Mouse (Mus musculus): ENCODE results near the gene Prkcd. TPM values are rescaled to one million over a fixed set of nuclear protein-coding genes. Genes with fewer than 3 reads are reported as not detected.
A peak's percentile ranks its signal among the peaks of the same experiment; 100 is the strongest.

Gene Prkcd
- polyA plus RNA-seq, 1 experiment, result 32.1 TPM

GRCm38 (mm10) chr14:30568016-30568415, 58.0 kb downstream of the Prkcd start:
- TF ChIP-seq FLI1 (IDR thresholded peaks at IDR 0.05; ENCODE audit: low read length), result no peak
- no peak for TF ChIP-seq GATA1 (IDR thresholded peaks at IDR 0.05; ENCODE audit: borderline replicate concordance, low read length)
- H3K36me3 ChIP-seq (replicated peaks; ENCODE audit: low read length), result peaks cover 98% of the 10 kb centered on the region

DNA sequence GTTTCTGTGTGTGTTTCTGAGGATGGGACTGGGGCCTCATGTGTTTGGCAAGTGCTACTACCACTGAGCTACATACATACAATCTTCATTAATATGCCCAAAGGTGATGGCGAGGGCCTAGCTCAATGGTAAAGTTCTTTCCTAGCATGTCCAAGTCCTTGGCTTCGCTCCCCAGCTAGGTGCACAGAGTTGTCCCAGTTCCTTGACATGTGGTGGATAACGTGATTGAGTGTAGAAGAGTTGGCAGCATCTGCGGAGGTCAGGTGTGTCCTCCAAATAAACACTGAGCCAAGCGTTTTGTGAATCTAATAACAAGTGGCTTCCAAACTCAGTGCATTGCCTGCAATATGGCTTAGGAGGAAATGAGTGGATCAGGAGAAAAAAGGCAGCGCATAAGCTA, 59.7 kb downstream of the Prkcd start:
- no peak overlapping the region for H3K4me3 ChIP-seq (replicated peaks)
- TF ChIP-seq GATA1 (IDR thresholded peaks at IDR 0.05; ENCODE audit: borderline replicate concordance, low read length) (no peak), FLI1 (IDR thresholded peaks at IDR 0.05; ENCODE audit: low read length) (no peak)
- peaks cover 65% of the 10 kb centered on the region for H3K4me1 ChIP-seq
- H3K36me3 ChIP-seq (replicated peaks; ENCODE audit: low read length), result peaks cover 94% of the 10 kb centered on the region
- H3K27me3 ChIP-seq (replicated peaks), result no peaks in the 10 kb centered on the region
- H3K9me3 ChIP-seq, result no peaks in the 10 kb centered on the region

More at GRCm38 (mm10) chr14:30568016-30568415, 58.0 kb downstream of the Prkcd start:
- H3K27me3 ChIP-seq (replicated peaks), result no peaks in the 10 kb centered on the region
- H3K9me3 ChIP-seq, result no peaks in the 10 kb centered on the region
- H3K4me1 ChIP-seq, result peaks cover 58% of the 10 kb centered on the region
- H3K4me3 ChIP-seq (replicated peaks), result no peak overlapping the region

DNA sequence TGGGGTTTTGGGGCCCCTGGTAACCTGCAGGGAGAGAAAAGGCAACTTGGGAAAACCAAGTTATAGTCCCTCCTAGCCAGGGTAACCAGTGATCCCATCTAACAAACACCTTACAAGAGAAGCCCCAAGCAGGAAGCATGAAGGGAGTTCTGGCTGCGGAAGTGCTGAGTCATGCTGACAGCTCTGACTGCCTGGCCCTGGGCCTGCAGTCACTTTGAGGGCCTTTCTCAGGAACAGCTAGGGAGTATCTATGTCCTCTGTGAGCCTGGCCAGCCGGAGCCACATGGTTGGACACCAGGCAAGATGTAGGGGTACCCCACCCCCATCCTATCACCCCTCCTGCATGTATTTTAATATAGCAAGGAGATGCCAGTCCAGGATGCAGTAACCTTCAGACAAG, 61.6 kb downstream of the Prkcd start:
- H3K9me3 ChIP-seq, result no peaks in the 10 kb centered on the region

GRCm38 (mm10) chr14:30562343-30562742, 63.7 kb downstream of the Prkcd start:
- Histone ChIP-seq H3K36me3 (replicated peaks; ENCODE audit: low read length) (peaks cover 95% of the 10 kb centered on the region), H3K27me3 (replicated peaks) (no peaks in the 10 kb centered on the region), H3K4me3 (replicated peaks) (no peak overlapping the region), H3K9me3 (no peaks in the 10 kb centered on the region), H3K4me1 (peaks cover 72% of the 10 kb centered on the region)
- TF ChIP-seq GATA1 (IDR thresholded peaks at IDR 0.05; ENCODE audit: borderline replicate concordance, low read length), result no peak
- no peak for TF ChIP-seq FLI1 (IDR thresholded peaks at IDR 0.05; ENCODE audit: low read length)

More for the DNA sequence above, 61.6 kb downstream of the Prkcd start:
- Histone ChIP-seq H3K36me3 (replicated peaks; ENCODE audit: low read length) (peaks cover 95% of the 10 kb centered on the region), H3K27me3 (replicated peaks) (no peaks in the 10 kb centered on the region), H3K4me1 (peaks cover 78% of the 10 kb centered on the region), H3K4me3 (replicated peaks) (peak overlapping the region; percentile 69)
- TF ChIP-seq GATA1 (IDR thresholded peaks at IDR 0.05; ENCODE audit: borderline replicate concordance, low read length), result no peak
- no peak for TF ChIP-seq FLI1 (IDR thresholded peaks at IDR 0.05; ENCODE audit: low read length)

- no peaks in the 10 kb centered on the region for H3K9me3 ChIP-seq
- peaks cover 95% of the 10 kb centered on the region for H3K36me3 ChIP-seq (replicated peaks; ENCODE audit: low read length)
- TF ChIP-seq FLI1 (IDR thresholded peaks at IDR 0.05; ENCODE audit: low read length) (no peak), GATA1 (IDR thresholded peaks at IDR 0.05; ENCODE audit: borderline replicate concordance, low read length) (no peak)
- H3K27me3 ChIP-seq (replicated peaks), result no peaks in the 10 kb centered on the region
- H3K4me1 ChIP-seq, result peaks cover 72% of the 10 kb centered on the region
- H3K4me3 ChIP-seq (replicated peaks), result no peak overlapping the region
Measured at GRCm38 (mm10) chr14:30561470-30562187, 64.4 kb downstream of the Prkcd start.

GRCm38 (mm10) chr14:30560803-30561389, 65.1 kb downstream of the Prkcd start:
- no peaks in the 10 kb centered on the region for H3K9me3 ChIP-seq
- TF ChIP-seq FLI1 (IDR thresholded peaks at IDR 0.05; ENCODE audit: low read length), result no peak
- no peak for TF ChIP-seq GATA1 (IDR thresholded peaks at IDR 0.05; ENCODE audit: borderline replicate concordance, low read length)
- no peaks in the 10 kb centered on the region for H3K27me3 ChIP-seq (replicated peaks)
- H3K4me1 ChIP-seq, result peaks cover 72% of the 10 kb centered on the region
- peaks cover 95% of the 10 kb centered on the region for H3K36me3 ChIP-seq (replicated peaks; ENCODE audit: low read length)
- no peak overlapping the region for H3K4me3 ChIP-seq (replicated peaks)

- TF ChIP-seq FLI1 (IDR thresholded peaks at IDR 0.05; ENCODE audit: low read length), result no peak
- TF ChIP-seq GATA1 (IDR thresholded peaks at IDR 0.05; ENCODE audit: borderline replicate concordance, low read length), result no peak
- Histone ChIP-seq H3K9me3 (no peaks in the 10 kb centered on the region), H3K27me3 (replicated peaks) (no peaks in the 10 kb centered on the region), H3K4me1 (peaks cover 60% of the 10 kb centered on the region), H3K36me3 (replicated peaks; ENCODE audit: low read length) (peaks cover 95% of the 10 kb centered on the region), H3K4me3 (replicated peaks) (no peak overlapping the region)
Measured at GRCm38 (mm10) chr14:30559321-30559850, 66.6 kb downstream of the Prkcd start.

- Histone ChIP-seq H3K4me3 (replicated peaks) (no peak overlapping the region), H3K9me3 (no peaks in the 10 kb centered on the region), H3K36me3 (replicated peaks; ENCODE audit: low read length) (peaks cover 97% of the 10 kb centered on the region), H3K4me1 (peaks cover 64% of the 10 kb centered on the region), H3K27me3 (replicated peaks) (no peaks in the 10 kb centered on the region)
- TF ChIP-seq GATA1 (IDR thresholded peaks at IDR 0.05; ENCODE audit: borderline replicate concordance, low read length), result no peak
Measured at GRCm38 (mm10) chr14:30557730-30558129, 68.3 kb downstream of the Prkcd start.

DNA sequence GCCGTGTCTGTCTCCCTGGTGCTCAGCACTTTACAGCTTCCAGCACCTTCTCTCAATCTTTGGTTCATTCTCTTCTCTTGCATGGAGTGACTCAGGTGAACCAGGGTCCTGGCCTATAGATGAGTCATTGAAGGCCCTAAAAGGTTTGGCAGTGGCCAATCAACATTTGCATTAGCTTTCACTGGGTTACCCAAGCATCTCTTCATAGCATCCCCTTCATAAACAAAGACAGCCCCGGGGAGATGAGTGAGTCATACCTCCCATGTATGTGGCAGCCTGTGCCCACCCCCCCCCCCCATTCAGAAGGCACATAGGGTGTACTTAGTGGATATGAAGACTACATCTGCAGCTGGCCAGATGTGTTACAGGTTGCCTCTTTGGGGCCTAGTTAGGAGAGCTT, 69.4 kb downstream of the Prkcd start:
- Histone ChIP-seq H3K27me3 (replicated peaks) (no peaks in the 10 kb centered on the region), H3K36me3 (replicated peaks; ENCODE audit: low read length) (peaks cover 95% of the 10 kb centered on the region), H3K9me3 (no peaks in the 10 kb centered on the region), H3K4me1 (peaks cover 69% of the 10 kb centered on the region), H3K4me3 (replicated peaks) (no peak overlapping the region)
- no peak for TF ChIP-seq GATA1 (IDR thresholded peaks at IDR 0.05; ENCODE audit: borderline replicate concordance, low read length)

- H3K27me3 ChIP-seq (replicated peaks), result no peaks in the 10 kb centered on the region
- H3K4me3 ChIP-seq (replicated peaks), result no peak overlapping the region
- peaks cover 67% of the 10 kb centered on the region for H3K4me1 ChIP-seq
- TF ChIP-seq GATA1 (IDR thresholded peaks at IDR 0.05; ENCODE audit: borderline replicate concordance, low read length) (no peak), FLI1 (IDR thresholded peaks at IDR 0.05; ENCODE audit: low read length) (no peak)
- H3K9me3 ChIP-seq, result no peaks in the 10 kb centered on the region
- H3K36me3 ChIP-seq (replicated peaks; ENCODE audit: low read length), result peaks cover 66% of the 10 kb centered on the region
Measured at GRCm38 (mm10) chr14:30553185-30553584, 72.8 kb downstream of the Prkcd start.

Measured in megakaryocyte, embryonic 14.5 days (primary cell).